Mouse (Mus musculus): ENCODE data around the gene Cxcl1.

- no peak for TF ChIP-seq POLR2A (IDR thresholded peaks at IDR 0.05; ENCODE audit: low read depth, low read length)
- TF ChIP-seq CTCF (IDR thresholded peaks at IDR 0.05; ENCODE audit: extremely low read depth, insufficient read length, insufficient replicate concordance, low read depth, low read length), result no peak
These were observed 39.5 kb downstream of the Cxcl1 start for GRCm38 (mm10) chr5:90930546-90930945.

Measured in small intestine, adult 2 months (tissue).